Mouse (Mus musculus) liver, embryonic 11.5 days (tissue): ENCODE data around the gene Cd79a. TPM values are rescaled to one million over a fixed set of nuclear protein-coding genes. Genes with fewer than 3 reads are reported as not detected.

Source experiments
- ATAC-seq: fragments of 200-750 bp; cut with Nextera tagmentation; replicated peaks from 2 replicates; pipeline ENCODE4 v1.8.0; 2017; ENCODE audit warnings: moderate number of reproducible peaks, mild to moderate bottlenecking, moderate TSS enrichment, moderate library complexity; ENCODE audit not compliant: low FRiP score
- DNase-seq: peaks from one replicate; pipeline ENCODE4 v3.0.0-alpha.2; 2017; ENCODE audit warnings: low spot score
- H3K27ac ChIP-seq: fragments of 300-500 bp; sonication (generic); 2 replicates; pipeline ENCODE4 v1.5.1; 2014; ENCODE audit warnings: mild to moderate bottlenecking, low read depth, low read length, control low read depth
- H3K27me3 ChIP-seq: fragments of 300-500 bp; sonication (generic); replicated peaks from 2 replicates; pipeline ENCODE4 v1.6.1; 2014; ENCODE audit warnings: low read length, mixed read lengths; ENCODE audit not compliant: control insufficient read depth, insufficient read depth
- H3K36me3 ChIP-seq: fragments of 300-500 bp; sonication (generic); 2 replicates; pipeline ENCODE4 v1.6.1; 2014; ENCODE audit warnings: mild to moderate bottlenecking, low read length, moderate library complexity, mixed read lengths; ENCODE audit not compliant: control insufficient read depth, insufficient read depth
- H3K4me1 ChIP-seq: fragments of 300-500 bp; sonication (generic); replicated peaks from 2 replicates; pipeline ENCODE4 v1.6.1; 2014; ENCODE audit warnings: low read length, mixed read lengths; ENCODE audit not compliant: control insufficient read depth, insufficient read depth
- H3K4me2 ChIP-seq: fragments of 300-500 bp; sonication (generic); 2 replicates; pipeline ENCODE4 v1.6.1; 2014; ENCODE audit warnings: mild to moderate bottlenecking, control low read depth, moderate library complexity
- H3K4me3 ChIP-seq: fragments of 300-500 bp; sonication (generic); 2 replicates; pipeline ENCODE4 v1.5.1; 2014; ENCODE audit warnings: low read depth, low read length, control low read depth
- H3K9ac ChIP-seq: fragments of 300-500 bp; sonication (generic); 2 replicates; pipeline ENCODE4 v1.6.1; 2014; ENCODE audit warnings: low read depth, low read length, control low read depth
- H3K9me3 ChIP-seq: fragments of 300-500 bp; sonication (generic); 2 replicates; pipeline ENCODE4 v1.6.1; 2016; ENCODE audit warnings: low read length, inconsistent platforms, mixed read lengths; ENCODE audit not compliant: control insufficient read depth
- WGBS: fragments of 180-500 bp; shearing (Covaris S2); extraction: QIAGEN DNeasy Blood & Tissue Kit; methylation state at CpG from one replicate; pipeline ENCODE4 v1.1.7; 2014; 5-methylcytosine and 5-hydroxymethylcytosine counted together
- polyA plus RNA-seq: library from polyadenylated mRNA; unstranded; fragments of >200 nt; fragmentation: Nextera tagmentation; extraction: Ambion mirVana; gene quantifications from 2 replicates; pipeline ENCODE4 v1.2.1, GENCODE M21; 2014

Cd79a gene
- polyA plus RNA-seq, 1 experiment from 2014 or later, result not detected

- 0 out of 2 replicates have a peak, but pooled peaks have one; percentile 27 for ATAC-seq
These were observed 21.7 kb downstream of the Cd79a start for GRCm38 (mm10) chr7:24918763-24919323.

DNA sequence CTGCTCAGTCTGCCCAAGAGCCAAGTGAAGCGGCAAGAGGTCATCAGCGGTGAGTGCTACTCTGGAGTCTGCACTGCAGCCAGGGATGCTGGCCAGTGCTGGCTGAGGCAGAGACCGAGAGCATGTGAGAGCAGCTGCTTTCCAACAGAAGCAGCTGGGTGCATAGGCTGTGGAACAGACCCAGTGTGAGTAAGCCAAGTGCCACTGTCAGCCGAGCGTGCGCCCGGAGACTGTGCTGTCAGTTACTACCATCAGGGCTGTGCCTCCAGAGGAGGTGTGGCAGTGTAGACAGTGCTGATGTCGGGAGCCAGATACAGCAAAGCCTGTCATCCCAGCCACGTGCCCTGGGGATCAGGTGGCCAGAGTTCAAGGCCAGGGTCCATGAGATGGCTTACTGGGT lies 22.5 kb downstream of the Cd79a start:
- H3K4me2 ChIP-seq, result no peak overlapping the region
- no peak overlapping the region for H3K4me3 ChIP-seq
- H3K36me3 ChIP-seq, result peaks cover 57% of the 10 kb centered on the region
- no peak overlapping the region for H3K9ac ChIP-seq
- 85% methylated on average over 9 of the region's 9 CpGs for WGBS
- H3K27ac ChIP-seq, result no peak overlapping the region
- ATAC-seq, result no peak
- H3K9me3 ChIP-seq, result no peaks in the 10 kb centered on the region
- no peaks in the 10 kb centered on the region for H3K4me1 ChIP-seq
- no peaks in the 10 kb centered on the region for H3K27me3 ChIP-seq
- no peak for DNase-seq

More at GRCm38 (mm10) chr7:24918763-24919323, 21.7 kb downstream of the Cd79a start:
- Histone ChIP-seq H3K27me3 (no peaks in the 10 kb centered on the region), H3K9ac (no peak overlapping the region), H3K27ac (no peak overlapping the region), H3K4me2 (no peak overlapping the region), H3K9me3 (no peaks in the 10 kb centered on the region), H3K36me3 (peaks cover 48% of the 10 kb centered on the region), H3K4me3 (no peak overlapping the region), H3K4me1 (no peaks in the 10 kb centered on the region)
- 89% methylated on average over 20 of the region's 20 CpGs for WGBS
- DNase-seq, result no peak

GRCm38 (mm10) chr7:24930475-24930874 lies 33.3 kb downstream of the Cd79a start:
- no peak overlapping the region for H3K4me3 ChIP-seq
- H3K27me3 ChIP-seq, result peaks cover 73% of the 10 kb centered on the region
- no peak overlapping the region for H3K27ac ChIP-seq
- WGBS, result 61% methylated on average over 6 of the region's 6 CpGs
- H3K4me1 ChIP-seq, result 0 out of 2 replicates have a peak, but pooled peaks cover 2% of the 10 kb centered on the region
- no peaks in the 10 kb centered on the region for H3K9me3 ChIP-seq
- H3K9ac ChIP-seq, result no peak overlapping the region
- DNase-seq (no peak), ATAC-seq (no peak)
- peaks cover 2% of the 10 kb centered on the region; the same call in 1 of the 2 replicates for H3K36me3 ChIP-seq
- H3K4me2 ChIP-seq, result no peak overlapping the region

GRCm38 (mm10) chr7:24931651-24932050 lies 34.5 kb downstream of the Cd79a start:
- Histone ChIP-seq H3K4me3 (no peak overlapping the region), H3K4me2 (no peak overlapping the region), H3K9me3 (no peaks in the 10 kb centered on the region), H3K9ac (no peak overlapping the region), H3K36me3 (no peaks in the 10 kb centered on the region; the same call in 1 of the 2 replicates), H3K4me1 (0 out of 2 replicates have a peak, but pooled peaks cover 2% of the 10 kb centered on the region), H3K27ac (no peak overlapping the region), H3K27me3 (peaks cover 84% of the 10 kb centered on the region)
- DNase-seq (no peak), ATAC-seq (no peak)
- 4% methylated on average over 15 of the region's 15 CpGs for WGBS

- Histone ChIP-seq H3K27me3 (peaks cover 95% of the 10 kb centered on the region), H3K9ac (no peak overlapping the region), H3K36me3 (no peaks in the 10 kb centered on the region), H3K9me3 (no peaks in the 10 kb centered on the region), H3K4me3 (no peak overlapping the region), H3K4me2 (no peak overlapping the region), H3K4me1 (no peaks in the 10 kb centered on the region), H3K27ac (no peak overlapping the region)
- no peak for DNase-seq
- no peak for ATAC-seq
- WGBS, result 5% methylated on average over 6 of the region's 6 CpGs
These were observed 46.5 kb downstream of the Cd79a start for GRCm38 (mm10) chr7:24943641-24944040.

- H3K9me3 ChIP-seq, result no peaks in the 10 kb centered on the region
- peak within 1 kb of the TSS; percentile 34 for H3K4me3 ChIP-seq
- WGBS, result 1% methylated on average over 71 of the region's 72 CpGs
- no peak within 1 kb of the TSS for H3K9ac ChIP-seq
- H3K36me3 ChIP-seq, result no peaks in the 10 kb centered on the region
- no peaks in the 10 kb centered on the region for H3K4me1 ChIP-seq
- no peak for ATAC-seq
- peak within 1 kb of the TSS; percentile 58 for H3K4me2 ChIP-seq
- no peak for DNase-seq
- no peak within 1 kb of the TSS for H3K27ac ChIP-seq
- H3K27me3 ChIP-seq, result peaks cover 98% of the 10 kb centered on the region
These were observed 47.2 kb downstream of the Cd79a start, which contains the start of gene Gm4881 for GRCm38 (mm10) chr7:24944257-24944950. Gm4881 (minus strand) TSS chr7:24944494.

GRCm38 (mm10) chr7:24947316-24948048 lies 50.3 kb downstream of the Cd79a start:
- no peak for DNase-seq
- no peak for ATAC-seq
- WGBS, result 10% methylated on average over 7 of the region's 7 CpGs

DNA sequence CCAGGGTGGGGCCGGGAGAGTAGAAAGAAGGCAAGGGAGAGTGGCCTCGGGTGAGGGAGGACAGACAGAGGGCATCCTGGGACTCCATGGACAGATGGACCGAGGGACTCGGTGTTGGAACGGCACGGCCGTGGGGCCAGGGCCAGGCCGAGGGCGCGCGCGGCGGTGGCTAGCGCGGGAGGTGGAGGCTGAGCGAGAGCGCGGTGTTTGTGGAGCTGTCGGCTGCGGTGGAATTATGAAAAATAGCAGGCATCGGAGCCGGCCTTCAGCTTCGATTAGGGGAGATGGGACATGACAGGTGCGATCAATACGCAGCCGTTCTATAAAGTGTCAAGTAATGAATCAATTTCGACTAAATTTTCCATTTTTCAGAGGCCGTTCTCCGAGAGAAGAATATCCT lies 51.6 kb downstream of the Cd79a start:
- no peaks in the 10 kb centered on the region for H3K4me1 ChIP-seq
- H3K9me3 ChIP-seq, result no peaks in the 10 kb centered on the region
- H3K36me3 ChIP-seq, result no peaks in the 10 kb centered on the region
- ATAC-seq (no peak), DNase-seq (no peak)
- H3K9ac ChIP-seq, result no peak overlapping the region
- H3K27me3 ChIP-seq, result peaks cover 100% of the 10 kb centered on the region
- H3K4me3 ChIP-seq, result no peak overlapping the region
- no peak overlapping the region for H3K4me2 ChIP-seq
- H3K27ac ChIP-seq, result no peak overlapping the region
- 6% methylated on average over 29 of the region's 29 CpGs for WGBS

More at GRCm38 (mm10) chr7:24947316-24948048, 50.3 kb downstream of the Cd79a start:
- H3K9ac ChIP-seq, result no peak overlapping the region
- H3K36me3 ChIP-seq, result no peaks in the 10 kb centered on the region
- no peak overlapping the region for H3K4me2 ChIP-seq
- no peak overlapping the region for H3K27ac ChIP-seq
- H3K9me3 ChIP-seq, result no peaks in the 10 kb centered on the region
- H3K4me3 ChIP-seq, result no peak overlapping the region
- H3K27me3 ChIP-seq, result peaks cover 100% of the 10 kb centered on the region
- H3K4me1 ChIP-seq, result no peaks in the 10 kb centered on the region
